Mouse (Mus musculus) hindbrain, embryonic 10.5 days (tissue): ENCODE results near the gene Ppm1m. TPM values are rescaled to one million over a fixed set of nuclear protein-coding genes. Genes with fewer than 3 reads are reported as not detected.

Experiments used
- DNase-seq: peaks from one replicate; pipeline ENCODE4 v3.0.0-alpha.2; 2017; ENCODE audit warnings: low spot score
- H3K27ac ChIP-seq: fragments of 300-500 bp; sonication (generic); 2 replicates; pipeline ENCODE4 v1.5.1; 2016; ENCODE audit warnings: mild to moderate bottlenecking, moderate library complexity
- H3K27me3 ChIP-seq: fragments of 300-500 bp; sonication (generic); 2 replicates; pipeline ENCODE4 v1.6.1; 2016; ENCODE audit warnings: mild to moderate bottlenecking; ENCODE audit not compliant: poor library complexity, insufficient read depth, severe bottlenecking
- H3K36me3 ChIP-seq: fragments of 300-500 bp; sonication (generic); 2 replicates; pipeline ENCODE4 v1.6.1; 2016; ENCODE audit warnings: mild to moderate bottlenecking, moderate library complexity
- H3K4me1 ChIP-seq: fragments of 300-500 bp; sonication (generic); replicated peaks from 2 replicates; pipeline ENCODE4 v1.6.1; 2016; ENCODE audit warnings: mild to moderate bottlenecking
- H3K4me3 ChIP-seq: fragments of 300-500 bp; sonication (generic); 2 replicates; pipeline ENCODE4 v1.5.1; 2016; ENCODE audit warnings: mild to moderate bottlenecking, moderate library complexity
- H3K9me3 ChIP-seq: fragments of 300-500 bp; sonication (generic); 2 replicates; pipeline ENCODE4 v1.6.1; 2016; ENCODE audit warnings: mild to moderate bottlenecking, moderate library complexity
- WGBS: fragments of 180-500 bp; shearing (Covaris S2); methylation state at CpG from one replicate; pipeline ENCODE4 v1.1.7; 2016; 5-methylcytosine and 5-hydroxymethylcytosine counted together
- polyA plus RNA-seq: library from polyadenylated mRNA; unstranded; fragments of >200 nt; fragmentation: Nextera tagmentation; extraction: Ambion mirVana; gene quantifications from 2 replicates; pipeline ENCODE4 v1.2.1, GENCODE M21; 2016

Gene Ppm1m
- polyA plus RNA-seq, 1 experiment from 2014 or later: 47.3 TPM

DNA sequence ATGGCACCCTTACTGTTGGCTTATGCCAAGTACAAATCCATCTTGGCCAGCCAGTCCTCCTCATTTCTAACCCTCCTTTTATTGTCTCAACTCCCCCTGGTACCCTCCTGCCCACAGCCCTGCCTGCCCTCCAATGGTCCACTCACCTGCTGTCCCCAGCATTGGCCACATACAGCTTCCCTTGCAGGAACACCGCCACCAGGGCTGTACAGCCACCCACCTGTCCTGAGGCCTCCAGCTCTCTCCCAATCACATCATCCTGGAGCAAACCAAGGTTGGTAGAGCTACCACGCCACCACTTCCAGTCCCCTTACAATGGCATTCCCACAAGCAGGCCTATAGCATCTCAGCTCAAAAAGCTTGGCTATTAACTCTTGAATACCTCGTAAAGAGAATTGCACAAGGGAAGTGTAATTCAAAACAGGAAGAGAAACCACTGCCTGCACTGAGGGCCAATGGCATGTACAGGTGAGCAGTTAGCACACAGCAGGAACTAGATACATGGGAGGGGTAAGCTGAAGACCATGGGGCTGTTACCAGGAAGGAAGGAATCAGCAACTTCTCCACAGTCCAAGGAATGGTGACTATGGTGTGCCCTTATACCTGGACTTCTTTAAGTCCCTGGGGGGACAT is 2.3 kb downstream of the Ppm1m start:
- H3K4me1 ChIP-seq: peaks cover 35% of the 10 kb centered on the region
- no peak overlapping the region for H3K27ac ChIP-seq
- peaks cover 43% of the 10 kb centered on the region for H3K36me3 ChIP-seq
- no peak overlapping the region for H3K4me3 ChIP-seq
- H3K27me3 ChIP-seq: peaks cover 14% of the 10 kb centered on the region
- WGBS: 86% methylated on average over 3 of the region's 3 CpGs
- no peaks in the 10 kb centered on the region for H3K9me3 ChIP-seq
- DNase-seq: no peak

DNA sequence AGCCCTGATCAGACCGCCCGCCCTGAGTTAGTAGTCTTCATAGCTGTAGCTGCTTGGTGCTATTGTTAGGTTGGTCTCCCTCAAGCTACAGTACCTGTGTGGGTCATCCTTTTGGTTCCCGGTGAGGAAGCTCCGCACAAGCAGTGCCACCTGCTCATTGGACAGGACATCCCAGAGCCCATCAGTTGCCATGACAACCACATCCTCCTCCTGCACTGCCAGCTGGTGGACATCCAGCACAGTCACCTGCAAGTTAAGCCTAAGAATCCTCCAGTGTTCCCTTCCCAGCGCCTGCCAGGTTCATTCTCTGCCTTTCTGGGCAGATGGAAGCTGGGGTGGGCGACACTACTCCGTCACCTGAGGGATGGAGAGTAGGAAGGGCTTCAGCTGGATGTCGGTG is 3.9 kb downstream of the Ppm1m start:
- WGBS: 94% methylated on average over 8 of the region's 8 CpGs
- peaks cover 58% of the 10 kb centered on the region for H3K36me3 ChIP-seq
- H3K4me3 ChIP-seq: no peak overlapping the region
- no peak overlapping the region for H3K27ac ChIP-seq
- no peak for DNase-seq
- peaks cover 12% of the 10 kb centered on the region for H3K27me3 ChIP-seq
- H3K4me1 ChIP-seq: peaks cover 33% of the 10 kb centered on the region
- H3K9me3 ChIP-seq: no peaks in the 10 kb centered on the region

DNA sequence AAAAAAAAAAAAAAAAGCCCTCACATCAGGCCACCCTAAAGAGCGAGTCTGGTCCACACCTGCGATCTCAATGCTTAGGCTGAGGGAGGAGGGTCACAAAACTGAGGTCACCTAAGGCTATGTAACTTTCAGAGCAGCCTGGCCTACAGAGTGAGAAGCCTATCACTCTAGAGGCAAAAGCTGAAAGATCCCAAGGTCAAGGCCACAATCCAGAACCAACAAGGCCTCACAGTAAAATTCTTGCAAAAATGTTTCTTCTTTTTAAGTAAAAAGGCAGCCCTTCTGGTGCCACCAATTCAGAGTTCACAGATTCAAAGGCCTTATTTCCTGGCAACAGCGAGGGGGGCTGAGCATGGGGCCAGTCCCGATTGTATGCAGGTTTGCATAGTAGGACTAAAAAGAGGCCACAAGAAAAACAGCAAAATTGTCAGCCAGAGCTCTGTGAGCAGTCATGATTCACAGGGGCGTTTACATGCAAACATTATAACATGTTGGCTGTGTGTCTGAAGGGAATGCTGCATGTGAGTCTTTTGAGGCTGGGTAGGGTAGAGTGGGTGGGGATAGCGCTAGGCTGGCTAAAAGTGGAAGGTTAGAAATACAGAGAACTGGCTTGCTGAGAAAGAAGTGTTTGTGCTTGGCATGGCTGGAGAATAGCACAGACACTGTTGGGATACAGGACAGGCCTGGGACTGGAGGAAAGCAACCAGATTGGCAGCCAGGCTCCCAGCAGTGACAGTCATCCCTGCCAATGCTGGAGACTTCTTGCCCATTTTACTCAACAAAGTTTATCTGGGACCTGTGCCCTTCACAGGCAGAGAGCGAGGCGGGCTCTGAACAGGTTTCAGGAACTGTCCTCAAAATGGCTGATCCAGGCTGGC is 5.4 kb downstream of the Ppm1m start:
- WGBS: 93% methylated on average over 8 of the region's 8 CpGs
- Histone ChIP-seq H3K27me3 (no peaks in the 10 kb centered on the region), H3K36me3 (peaks cover 73% of the 10 kb centered on the region), H3K9me3 (no peaks in the 10 kb centered on the region), H3K4me1 (peaks cover 23% of the 10 kb centered on the region), H3K27ac (no peak overlapping the region), H3K4me3 (no peak overlapping the region)
- DNase-seq: no peak

DNA sequence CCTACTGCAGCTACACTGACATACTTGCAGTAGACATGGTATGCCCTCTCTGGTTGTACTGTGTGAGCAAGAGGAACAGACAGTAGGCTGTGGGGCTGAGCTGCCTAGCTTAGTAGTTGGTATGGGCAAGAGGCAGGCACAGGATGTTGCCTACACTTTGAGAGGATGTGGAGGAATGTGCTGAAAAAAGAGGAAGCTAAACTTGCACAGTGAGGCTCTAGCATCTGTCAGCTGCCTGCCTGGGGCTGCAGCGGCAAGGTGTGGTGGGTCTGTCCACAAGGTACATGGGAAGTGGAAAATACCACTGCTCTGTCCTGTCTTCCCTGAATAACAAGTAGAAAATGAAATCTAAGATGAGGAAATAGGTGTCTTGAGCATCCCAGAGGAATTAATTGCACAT is 6.5 kb downstream of the Ppm1m start:
- no peak overlapping the region for H3K27ac ChIP-seq
- peaks cover 12% of the 10 kb centered on the region for H3K4me1 ChIP-seq
- H3K27me3 ChIP-seq: no peaks in the 10 kb centered on the region
- no peak overlapping the region for H3K4me3 ChIP-seq
- 90% methylated on average over 1 of the region's 1 CpGs for WGBS
- no peak for DNase-seq
- H3K9me3 ChIP-seq: no peaks in the 10 kb centered on the region
- peaks cover 85% of the 10 kb centered on the region for H3K36me3 ChIP-seq

DNA sequence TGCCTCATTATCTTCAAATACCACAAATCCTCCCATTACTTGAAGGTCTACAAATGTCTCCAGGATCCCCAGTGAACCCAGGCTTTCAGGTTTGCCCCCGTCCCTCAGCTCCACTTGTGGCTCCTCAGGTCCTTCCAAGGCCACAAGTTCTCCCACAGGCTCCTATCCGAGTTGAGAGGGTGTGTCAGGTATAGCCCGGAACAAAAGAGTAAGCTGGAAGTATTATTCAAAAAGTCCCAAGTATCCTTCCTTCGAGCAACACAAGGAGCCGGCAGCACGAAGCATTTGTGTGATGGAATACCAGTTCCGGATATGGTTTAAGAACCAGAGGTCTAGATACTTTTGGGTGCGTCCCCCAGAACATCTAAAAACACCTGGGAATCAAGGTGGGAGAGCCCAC is 7.5 kb downstream of the Ppm1m start:
- peaks cover 91% of the 10 kb centered on the region for H3K36me3 ChIP-seq
- H3K4me1 ChIP-seq: 0 out of 2 replicates have a peak, but pooled peaks cover 4% of the 10 kb centered on the region
- no peak overlapping the region for H3K27ac ChIP-seq
- no peaks in the 10 kb centered on the region for H3K9me3 ChIP-seq
- WGBS: 92% methylated on average over 8 of the region's 8 CpGs
- no peak for DNase-seq
- H3K4me3 ChIP-seq: no peak overlapping the region
- H3K27me3 ChIP-seq: no peaks in the 10 kb centered on the region

DNA sequence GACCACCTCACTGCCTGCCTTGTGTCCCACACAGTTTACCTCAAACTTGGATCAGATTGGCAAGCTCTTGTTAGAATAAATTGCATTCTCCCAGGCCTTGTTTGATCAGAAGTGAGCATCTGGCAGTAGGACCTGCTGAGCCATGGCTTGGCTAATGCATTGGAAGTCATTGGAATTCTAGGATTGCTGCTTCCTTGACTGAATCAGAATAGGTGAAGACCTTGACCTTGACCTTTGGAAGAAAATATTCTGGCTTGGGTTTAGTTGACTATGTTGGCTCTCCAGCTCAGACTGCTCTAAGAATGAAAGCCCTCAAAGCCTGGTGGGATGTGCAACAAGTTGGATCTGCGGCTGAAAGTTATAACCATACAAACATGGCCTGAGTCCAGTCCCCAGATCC is 8.2 kb downstream of the Ppm1m start:
- DNase-seq: no peak
- no peaks in the 10 kb centered on the region for H3K9me3 ChIP-seq
- H3K27ac ChIP-seq: no peak overlapping the region
- 95% methylated on average over 1 of the region's 1 CpGs for WGBS
- H3K4me1 ChIP-seq: 0 out of 2 replicates have a peak, but pooled peaks cover 4% of the 10 kb centered on the region
- H3K27me3 ChIP-seq: no peaks in the 10 kb centered on the region
- H3K4me3 ChIP-seq: no peak overlapping the region
- peaks cover 92% of the 10 kb centered on the region for H3K36me3 ChIP-seq

DNA sequence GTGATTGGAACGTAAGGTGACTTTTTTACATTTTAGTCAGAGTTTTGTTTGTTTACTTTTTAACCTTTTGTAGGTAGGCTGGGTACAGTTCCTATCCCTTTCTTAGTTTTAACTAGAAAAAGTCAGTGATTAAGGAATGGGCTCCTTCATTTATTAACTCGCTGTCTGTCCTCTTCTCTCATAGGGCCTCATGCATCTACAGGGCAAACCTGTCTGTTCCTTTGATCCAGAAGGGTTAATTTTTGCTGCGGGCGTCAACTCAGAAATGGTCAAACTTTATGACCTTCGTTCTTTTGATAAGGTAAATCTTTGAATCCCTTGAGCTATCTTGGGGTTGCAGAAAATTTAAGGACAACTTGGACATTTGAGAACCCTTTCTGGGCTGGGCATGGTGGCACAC is 15.6 kb downstream of the Ppm1m start:
- WGBS: 94% methylated on average over 5 of the region's 5 CpGs
- DNase-seq: no peak
- Histone ChIP-seq H3K4me1 (no peaks in the 10 kb centered on the region), H3K27ac (no peak overlapping the region), H3K9me3 (no peaks in the 10 kb centered on the region), H3K4me3 (no peak overlapping the region), H3K27me3 (no peaks in the 10 kb centered on the region), H3K36me3 (peaks cover 100% of the 10 kb centered on the region)

DNA sequence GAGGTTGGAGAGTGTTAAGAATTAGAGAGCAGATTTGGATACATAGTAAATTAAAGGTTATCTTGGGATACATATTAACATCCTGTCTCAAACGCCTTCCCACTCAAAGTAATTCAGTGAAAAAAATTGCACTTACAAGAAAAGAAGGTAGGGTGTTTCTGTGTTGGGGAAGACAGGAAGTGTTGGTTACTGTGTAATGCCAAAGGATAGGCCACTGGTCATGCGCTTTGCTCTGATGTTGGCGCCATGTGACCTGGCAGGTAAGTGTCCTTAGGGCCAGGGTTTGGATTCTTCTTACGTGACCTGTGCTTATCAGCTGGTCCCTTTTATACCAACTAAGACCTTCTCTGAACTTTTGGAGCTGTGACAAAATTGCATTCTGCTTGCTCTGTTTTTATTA is 17.4 kb downstream of the Ppm1m start:
- Histone ChIP-seq H3K4me3 (no peak overlapping the region), H3K4me1 (no peaks in the 10 kb centered on the region), H3K36me3 (peaks cover 100% of the 10 kb centered on the region), H3K9me3 (no peaks in the 10 kb centered on the region), H3K27me3 (no peaks in the 10 kb centered on the region), H3K27ac (no peak overlapping the region)
- no peak for DNase-seq
- WGBS: 97% methylated on average over 4 of the region's 4 CpGs

DNA sequence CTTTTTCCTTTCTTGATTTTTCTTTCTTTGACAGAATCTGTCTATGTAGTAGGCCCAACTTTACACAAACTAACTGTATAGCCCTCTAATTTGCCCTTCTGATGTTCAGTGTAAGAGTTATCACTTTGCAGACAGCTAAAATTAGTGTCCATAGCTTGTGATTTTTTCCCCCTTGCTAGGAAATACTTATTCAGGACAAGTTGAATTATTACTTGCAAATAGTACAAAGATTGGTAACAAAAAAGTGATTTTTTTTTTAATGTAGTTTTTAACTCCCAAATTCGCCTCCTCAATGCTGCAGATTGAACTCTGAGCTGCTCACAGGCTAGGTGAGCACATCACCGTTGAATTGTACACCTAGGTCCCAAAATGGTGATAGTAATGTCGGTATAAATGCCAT is 19.6 kb downstream of the Ppm1m start:
- Histone ChIP-seq H3K36me3 (peaks cover 92% of the 10 kb centered on the region), H3K27me3 (no peaks in the 10 kb centered on the region), H3K9me3 (no peaks in the 10 kb centered on the region), H3K4me3 (no peak overlapping the region), H3K4me1 (no peaks in the 10 kb centered on the region), H3K27ac (no peak overlapping the region)
- no peak for DNase-seq
- 94% methylated on average over 3 of the region's 3 CpGs for WGBS

DNA sequence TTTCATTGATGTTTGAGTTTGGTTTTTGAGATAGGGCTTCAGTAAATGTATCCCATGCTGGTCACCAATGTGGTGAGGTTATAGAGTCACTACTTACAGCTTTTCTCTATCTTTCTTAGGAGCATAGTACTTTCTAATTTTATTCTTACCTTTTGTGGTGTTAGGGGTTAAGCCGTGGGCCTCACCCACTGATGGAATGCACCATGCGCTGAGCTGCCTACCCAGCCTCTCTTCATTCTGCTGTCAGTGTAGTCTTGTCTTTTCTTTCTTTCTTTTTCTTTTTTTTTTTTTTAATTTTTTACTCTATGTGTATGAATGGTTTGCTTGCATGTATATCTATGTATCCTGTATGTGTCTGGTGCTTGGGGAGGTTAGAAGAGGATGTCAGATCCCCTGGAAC is 20.1 kb downstream of the Ppm1m start:
- peaks cover 4% of the 10 kb centered on the region; the same call in 1 of the 2 replicates for H3K4me1 ChIP-seq
- H3K27me3 ChIP-seq: no peaks in the 10 kb centered on the region
- H3K9me3 ChIP-seq: no peaks in the 10 kb centered on the region
- H3K4me3 ChIP-seq: no peak overlapping the region
- H3K27ac ChIP-seq: no peak overlapping the region
- WGBS: 93% methylated on average over 2 of the region's 2 CpGs
- DNase-seq: no peak
- peaks cover 86% of the 10 kb centered on the region for H3K36me3 ChIP-seq

DNA sequence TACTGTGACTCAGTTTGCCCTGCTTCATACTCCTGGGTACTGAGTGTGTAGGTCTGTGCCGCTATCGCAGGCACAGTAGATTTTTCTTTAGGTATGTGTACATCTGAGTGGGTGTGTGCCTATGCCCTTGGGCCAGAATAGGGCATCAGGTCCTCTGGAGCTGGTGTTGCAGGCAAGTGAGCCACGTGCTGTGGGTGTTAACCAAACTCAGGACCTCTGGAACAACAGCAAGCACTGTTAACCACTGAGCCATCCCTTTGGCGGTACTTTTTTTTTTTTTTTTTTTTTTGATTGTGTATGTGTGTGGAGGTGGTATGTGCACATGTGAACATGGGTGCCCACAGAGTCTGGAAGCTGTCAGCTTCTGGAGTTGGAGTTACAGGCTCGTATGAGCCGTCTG is 21.7 kb downstream of the Ppm1m start:
- H3K27ac ChIP-seq: no peak overlapping the region
- no peak for DNase-seq
- no peak overlapping the region for H3K4me3 ChIP-seq
- no peaks in the 10 kb centered on the region for H3K27me3 ChIP-seq
- H3K36me3 ChIP-seq: peaks cover 81% of the 10 kb centered on the region
- WGBS: 91% methylated on average over 6 of the region's 6 CpGs
- peaks cover 19% of the 10 kb centered on the region for H3K4me1 ChIP-seq
- no peaks in the 10 kb centered on the region for H3K9me3 ChIP-seq

DNA sequence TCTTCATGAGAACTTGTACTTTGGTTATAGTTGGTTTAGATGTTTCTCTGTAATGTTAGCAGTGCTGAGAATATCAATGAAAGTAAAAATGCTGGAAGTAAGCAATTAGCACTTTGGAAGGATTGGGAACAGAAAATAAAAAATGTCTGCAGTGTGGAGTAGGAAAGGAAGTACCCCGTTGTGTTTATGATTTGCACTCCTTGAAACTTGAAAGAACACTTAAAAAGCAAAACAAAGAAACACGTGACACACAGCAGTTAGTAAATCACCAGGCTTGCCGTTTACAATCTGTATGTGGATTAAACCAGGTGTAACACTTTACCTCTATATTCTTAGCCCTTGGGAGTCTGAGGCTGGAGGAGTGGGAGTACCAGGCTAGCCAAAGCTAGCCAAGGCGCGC is 22.8 kb downstream of the Ppm1m start:
- peaks cover 71% of the 10 kb centered on the region for H3K36me3 ChIP-seq
- 89% methylated on average over 5 of the region's 5 CpGs for WGBS
- no peak for DNase-seq
- no peak overlapping the region for H3K4me3 ChIP-seq
- no peaks in the 10 kb centered on the region for H3K9me3 ChIP-seq
- H3K27ac ChIP-seq: no peak overlapping the region
- no peaks in the 10 kb centered on the region for H3K27me3 ChIP-seq
- H3K4me1 ChIP-seq: peaks cover 26% of the 10 kb centered on the region

DNA sequence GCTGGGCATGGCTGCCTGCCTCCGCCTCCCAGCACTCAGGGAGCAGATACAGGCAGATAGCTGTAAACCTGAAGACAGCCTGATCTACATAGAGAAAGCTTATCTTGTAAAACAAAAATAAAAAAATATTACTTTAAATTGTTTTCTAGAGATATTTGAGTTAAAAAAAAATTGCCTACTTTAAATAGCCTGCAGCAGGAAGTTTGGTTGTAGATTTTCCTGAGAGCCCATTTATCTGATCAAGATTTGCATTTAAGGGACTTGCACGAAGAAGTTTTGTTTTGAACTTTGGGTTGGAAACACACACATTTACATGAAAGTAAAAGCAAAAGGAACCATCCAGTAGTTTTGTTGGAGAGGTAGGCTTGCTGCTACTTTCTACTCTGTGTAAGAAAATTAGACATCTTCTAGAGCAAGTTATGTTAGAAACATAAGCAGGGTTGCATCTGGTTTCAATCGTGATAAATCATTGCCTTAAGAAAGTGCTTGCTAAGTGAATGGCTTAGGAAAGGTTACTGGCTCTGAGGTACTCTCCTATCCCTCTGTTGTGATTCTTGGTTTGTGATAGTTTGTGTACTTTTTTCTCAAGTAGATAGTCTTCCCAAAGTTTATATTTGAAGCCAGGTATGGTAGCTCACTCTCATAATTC is 23.9 kb downstream of the Ppm1m start:
- WGBS: 89% methylated on average over 3 of the region's 3 CpGs
- H3K4me1 ChIP-seq: peaks cover 26% of the 10 kb centered on the region
- H3K27me3 ChIP-seq: no peaks in the 10 kb centered on the region
- peaks cover 60% of the 10 kb centered on the region for H3K36me3 ChIP-seq
- H3K9me3 ChIP-seq: no peaks in the 10 kb centered on the region
- H3K27ac ChIP-seq: no peak overlapping the region
- DNase-seq: no peak
- H3K4me3 ChIP-seq: no peak overlapping the region
